Mouse (Mus musculus): Measurements from ENCODE around the gene St3gal6. TPM values are rescaled to one million over a fixed set of nuclear protein-coding genes. Genes with fewer than 3 reads are reported as not detected.

St3gal6 gene
- polyA plus RNA-seq, 1 experiment = 24.2 TPM

- Histone ChIP-seq H3K27ac (ENCODE audit: control insufficient read depth, insufficient read depth, low read depth, low read length) (no peak overlapping the region), H3K4me1 (ENCODE audit: control insufficient read depth, insufficient read depth, low read length) (no peaks in the 10 kb centered on the region)
- TF ChIP-seq CTCF (IDR thresholded peaks at IDR 0.05; ENCODE audit: control insufficient read depth, insufficient read depth, insufficient replicate concordance, low read depth, low read length) = no peak
- no peak for TF ChIP-seq POLR2A (IDR thresholded peaks at IDR 0.05; ENCODE audit: control insufficient read depth, low read depth, low read length)
Observed at GRCm38 (mm10) chr16:58539490-58539889, 15.4 kb upstream of the St3gal6 start.

GRCm38 (mm10) chr16:58539011-58539410, 15.0 kb upstream of the St3gal6 start:
- no peak overlapping the region for H3K27ac ChIP-seq (ENCODE audit: control insufficient read depth, insufficient read depth, low read depth, low read length)
- H3K27me3 ChIP-seq (ENCODE audit: control insufficient read depth, insufficient read depth, low read length) = no peaks in the 10 kb centered on the region
- H3K4me3 ChIP-seq (ENCODE audit: control insufficient read depth, low read depth, low read length) = no peak overlapping the region
- H3K4me1 ChIP-seq (ENCODE audit: control insufficient read depth, insufficient read depth, low read length) = no peaks in the 10 kb centered on the region
- TF ChIP-seq POLR2A (IDR thresholded peaks at IDR 0.05; ENCODE audit: control insufficient read depth, low read depth, low read length) (no peak), CTCF (IDR thresholded peaks at IDR 0.05; ENCODE audit: control insufficient read depth, insufficient read depth, insufficient replicate concordance, low read depth, low read length) (no peak)
- H3K36me3 ChIP-seq (ENCODE audit: control insufficient read depth, insufficient read depth, low read length) = no peaks in the 10 kb centered on the region

More at GRCm38 (mm10) chr16:58539490-58539889, 15.4 kb upstream of the St3gal6 start:
- Histone ChIP-seq H3K36me3 (ENCODE audit: control insufficient read depth, insufficient read depth, low read length) (no peaks in the 10 kb centered on the region), H3K27me3 (ENCODE audit: control insufficient read depth, insufficient read depth, low read length) (no peaks in the 10 kb centered on the region), H3K4me3 (ENCODE audit: control insufficient read depth, low read depth, low read length) (no peak overlapping the region)

- Histone ChIP-seq H3K36me3 (ENCODE audit: control insufficient read depth, insufficient read depth, low read length) (no peaks in the 10 kb centered on the region), H3K4me1 (ENCODE audit: control insufficient read depth, insufficient read depth, low read length) (no peaks in the 10 kb centered on the region), H3K27ac (ENCODE audit: control insufficient read depth, insufficient read depth, low read depth, low read length) (no peak overlapping the region), H3K4me3 (ENCODE audit: control insufficient read depth, low read depth, low read length) (no peak overlapping the region), H3K27me3 (ENCODE audit: control insufficient read depth, insufficient read depth, low read length) (no peaks in the 10 kb centered on the region)
- TF ChIP-seq POLR2A (IDR thresholded peaks at IDR 0.05; ENCODE audit: control insufficient read depth, low read depth, low read length) = no peak
- TF ChIP-seq CTCF (IDR thresholded peaks at IDR 0.05; ENCODE audit: control insufficient read depth, insufficient read depth, insufficient replicate concordance, low read depth, low read length) = no peak
Observed at GRCm38 (mm10) chr16:58536076-58536475, 12.0 kb upstream of the St3gal6 start.

- no peak overlapping the region for H3K27ac ChIP-seq (ENCODE audit: control insufficient read depth, insufficient read depth, low read depth, low read length)
Observed at GRCm38 (mm10) chr16:58535236-58535635, 11.2 kb upstream of the St3gal6 start.

GRCm38 (mm10) chr16:58534245-58535142, 10.5 kb upstream of the St3gal6 start:
- no peaks in the 10 kb centered on the region for H3K4me1 ChIP-seq (ENCODE audit: control insufficient read depth, insufficient read depth, low read length)
- no peak overlapping the region for H3K27ac ChIP-seq (ENCODE audit: control insufficient read depth, insufficient read depth, low read depth, low read length)
- TF ChIP-seq CTCF (IDR thresholded peaks at IDR 0.05; ENCODE audit: control insufficient read depth, insufficient read depth, insufficient replicate concordance, low read depth, low read length) (no peak), POLR2A (IDR thresholded peaks at IDR 0.05; ENCODE audit: control insufficient read depth, low read depth, low read length) (no peak)
- no peaks in the 10 kb centered on the region for H3K36me3 ChIP-seq (ENCODE audit: control insufficient read depth, insufficient read depth, low read length)
- H3K27me3 ChIP-seq (ENCODE audit: control insufficient read depth, insufficient read depth, low read length) = no peaks in the 10 kb centered on the region
- no peak overlapping the region for H3K4me3 ChIP-seq (ENCODE audit: control insufficient read depth, low read depth, low read length)

More at GRCm38 (mm10) chr16:58535236-58535635, 11.2 kb upstream of the St3gal6 start:
- no peak for TF ChIP-seq POLR2A (IDR thresholded peaks at IDR 0.05; ENCODE audit: control insufficient read depth, low read depth, low read length)
- no peak for TF ChIP-seq CTCF (IDR thresholded peaks at IDR 0.05; ENCODE audit: control insufficient read depth, insufficient read depth, insufficient replicate concordance, low read depth, low read length)
- Histone ChIP-seq H3K36me3 (ENCODE audit: control insufficient read depth, insufficient read depth, low read length) (no peaks in the 10 kb centered on the region), H3K4me1 (ENCODE audit: control insufficient read depth, insufficient read depth, low read length) (no peaks in the 10 kb centered on the region), H3K27me3 (ENCODE audit: control insufficient read depth, insufficient read depth, low read length) (no peaks in the 10 kb centered on the region), H3K4me3 (ENCODE audit: control insufficient read depth, low read depth, low read length) (no peak overlapping the region)

- Histone ChIP-seq H3K4me1 (ENCODE audit: control insufficient read depth, insufficient read depth, low read length) (no peaks in the 10 kb centered on the region), H3K27ac (ENCODE audit: control insufficient read depth, insufficient read depth, low read depth, low read length) (no peak overlapping the region), H3K4me3 (ENCODE audit: control insufficient read depth, low read depth, low read length) (no peak overlapping the region), H3K27me3 (ENCODE audit: control insufficient read depth, insufficient read depth, low read length) (no peaks in the 10 kb centered on the region), H3K36me3 (ENCODE audit: control insufficient read depth, insufficient read depth, low read length) (no peaks in the 10 kb centered on the region)
- TF ChIP-seq CTCF (IDR thresholded peaks at IDR 0.05; ENCODE audit: control insufficient read depth, insufficient read depth, insufficient replicate concordance, low read depth, low read length) (no peak), POLR2A (IDR thresholded peaks at IDR 0.05; ENCODE audit: control insufficient read depth, low read depth, low read length) (no peak)
Observed at GRCm38 (mm10) chr16:58533742-58534141, 9.7 kb upstream of the St3gal6 start.

- no peak overlapping the region for H3K27ac ChIP-seq (ENCODE audit: control insufficient read depth, insufficient read depth, low read depth, low read length)
- no peaks in the 10 kb centered on the region for H3K36me3 ChIP-seq (ENCODE audit: control insufficient read depth, insufficient read depth, low read length)
- H3K4me1 ChIP-seq (ENCODE audit: control insufficient read depth, insufficient read depth, low read length) = no peaks in the 10 kb centered on the region
- no peaks in the 10 kb centered on the region for H3K27me3 ChIP-seq (ENCODE audit: control insufficient read depth, insufficient read depth, low read length)
- no peak overlapping the region for H3K4me3 ChIP-seq (ENCODE audit: control insufficient read depth, low read depth, low read length)
- no peak for TF ChIP-seq CTCF (IDR thresholded peaks at IDR 0.05; ENCODE audit: control insufficient read depth, insufficient read depth, insufficient replicate concordance, low read depth, low read length)
- TF ChIP-seq POLR2A (IDR thresholded peaks at IDR 0.05; ENCODE audit: control insufficient read depth, low read depth, low read length) = no peak
Observed at GRCm38 (mm10) chr16:58533254-58533653, 9.2 kb upstream of the St3gal6 start.

Data from testis, adult 2 months (tissue).